Mouse (Mus musculus) limb, embryonic 13.5 days (tissue): Measurements from ENCODE around the gene Cpxm1. TPM values are rescaled to one million over a fixed set of nuclear protein-coding genes. Genes with fewer than 3 reads are reported as not detected.

Source experiments
- ATAC-seq: fragments of 200-750 bp; cut with Nextera tagmentation; 2 replicates; pipeline ENCODE4 v1.8.0; 2017; ENCODE audit warnings: low read depth, moderate number of reproducible peaks, moderate TSS enrichment; ENCODE audit not compliant: low FRiP score
- H3K27ac ChIP-seq: fragments of 300-500 bp; sonication (generic); 2 replicates; pipeline ENCODE4 v1.5.1; 2015; ENCODE audit warnings: inconsistent platforms, mild to moderate bottlenecking, moderate library complexity
- H3K27me3 ChIP-seq: fragments of 300-500 bp; sonication (generic); 2 replicates; pipeline ENCODE4 v1.6.1; 2015; ENCODE audit warnings: mild to moderate bottlenecking, inconsistent platforms
- H3K36me3 ChIP-seq: fragments of 300-500 bp; sonication (generic); 2 replicates; pipeline ENCODE4 v1.6.1; 2015; ENCODE audit warnings: inconsistent platforms, mild to moderate bottlenecking, moderate library complexity
- H3K4me1 ChIP-seq: fragments of 300-500 bp; sonication (generic); 2 replicates; pipeline ENCODE4 v1.6.1; 2015; ENCODE audit warnings: inconsistent platforms
- H3K4me2 ChIP-seq: fragments of 300-500 bp; sonication (generic); replicated peaks from 2 replicates; pipeline ENCODE4 v1.6.1; 2015; ENCODE audit warnings: inconsistent platforms, mild to moderate bottlenecking, moderate library complexity
- H3K4me3 ChIP-seq: fragments of 300-500 bp; sonication (generic); 2 replicates; pipeline ENCODE4 v1.5.1; 2015; ENCODE audit warnings: moderate library complexity, mild to moderate bottlenecking, inconsistent platforms
- H3K9ac ChIP-seq: fragments of 300-500 bp; sonication (generic); 2 replicates; pipeline ENCODE4 v1.6.1; 2015; ENCODE audit warnings: mild to moderate bottlenecking, inconsistent platforms
- H3K9me3 ChIP-seq: fragments of 300-500 bp; sonication (generic); 2 replicates; pipeline ENCODE4 v1.6.1; 2016; ENCODE audit warnings: inconsistent platforms
- WGBS: fragments of 180-500 bp; shearing (Covaris S2); methylation state at CpG from one replicate; pipeline ENCODE4 v1.1.7; 2015; 5-methylcytosine and 5-hydroxymethylcytosine counted together
- polyA plus RNA-seq: library from polyadenylated mRNA; unstranded; fragments of >200 nt; fragmentation: Nextera tagmentation; extraction: Ambion mirVana; gene quantifications from 2 replicates; pipeline ENCODE4 v1.2.1, GENCODE M21; 2015

The Cpxm1 gene
- polyA plus RNA-seq, 1 experiment from 2014 or later = 137 TPM

GRCm38 (mm10) chr2:130358852-130359251, 38.5 kb downstream of the Cpxm1 start:
- ATAC-seq = no peak
- no peaks in the 10 kb centered on the region for H3K36me3 ChIP-seq
- no peak overlapping the region for H3K4me2 ChIP-seq
- H3K4me3 ChIP-seq = no peak overlapping the region
- no peak overlapping the region for H3K27ac ChIP-seq
- 13% methylated on average over 5 of the region's 5 CpGs for WGBS
- no peaks in the 10 kb centered on the region for H3K9me3 ChIP-seq
- H3K4me1 ChIP-seq = no peaks in the 10 kb centered on the region; the same call in 1 of the 2 replicates
- H3K9ac ChIP-seq = no peak overlapping the region
- H3K27me3 ChIP-seq = peaks cover 86% of the 10 kb centered on the region

- no peak for ATAC-seq
- no peak overlapping the region for H3K4me3 ChIP-seq
- H3K27ac ChIP-seq = no peak overlapping the region
- H3K4me1 ChIP-seq = no peaks in the 10 kb centered on the region; the same call in 1 of the 2 replicates
- no peak overlapping the region for H3K4me2 ChIP-seq
- peaks cover 73% of the 10 kb centered on the region for H3K27me3 ChIP-seq
- no peaks in the 10 kb centered on the region for H3K9me3 ChIP-seq
- no peaks in the 10 kb centered on the region for H3K36me3 ChIP-seq
- 90% methylated on average over 5 of the region's 5 CpGs for WGBS
- H3K9ac ChIP-seq = no peak overlapping the region
Measured at GRCm38 (mm10) chr2:130357551-130357950, 39.8 kb downstream of the Cpxm1 start.

- Histone ChIP-seq H3K36me3 (no peaks in the 10 kb centered on the region), H3K9ac (no peak overlapping the region), H3K4me2 (no peak overlapping the region), H3K4me3 (no peak overlapping the region), H3K9me3 (no peaks in the 10 kb centered on the region), H3K27me3 (peaks cover 36% of the 10 kb centered on the region), H3K27ac (no peak overlapping the region), H3K4me1 (no peaks in the 10 kb centered on the region)
- 69% methylated on average over 3 of the region's 3 CpGs for WGBS
- ATAC-seq = no peak
Measured at GRCm38 (mm10) chr2:130353889-130354288, 43.5 kb downstream of the Cpxm1 start.

GRCm38 (mm10) chr2:130353411-130353810, 44.0 kb downstream of the Cpxm1 start:
- Histone ChIP-seq H3K27me3 (peaks cover 31% of the 10 kb centered on the region), H3K9ac (no peak overlapping the region), H3K9me3 (no peaks in the 10 kb centered on the region), H3K27ac (no peak overlapping the region), H3K4me3 (no peak overlapping the region), H3K36me3 (no peaks in the 10 kb centered on the region), H3K4me1 (no peaks in the 10 kb centered on the region), H3K4me2 (no peak overlapping the region)
- ATAC-seq = no peak
- 92% methylated on average over 8 of the region's 8 CpGs for WGBS

- Histone ChIP-seq H3K4me2 (no peak overlapping the region), H3K4me1 (no peaks in the 10 kb centered on the region), H3K27me3 (peaks cover 16% of the 10 kb centered on the region), H3K27ac (no peak overlapping the region), H3K9ac (no peak overlapping the region), H3K9me3 (no peaks in the 10 kb centered on the region), H3K4me3 (no peak overlapping the region), H3K36me3 (no peaks in the 10 kb centered on the region)
- no peak for ATAC-seq
- WGBS = 42% methylated on average over 5 of the region's 5 CpGs
Measured at GRCm38 (mm10) chr2:130351758-130352339, 45.5 kb downstream of the Cpxm1 start.

- peaks cover 4% of the 10 kb centered on the region for H3K27me3 ChIP-seq
- H3K4me2 ChIP-seq = no peak overlapping the region
- no peaks in the 10 kb centered on the region for H3K9me3 ChIP-seq
- H3K36me3 ChIP-seq = no peaks in the 10 kb centered on the region
- H3K4me1 ChIP-seq = no peaks in the 10 kb centered on the region
- no peak for ATAC-seq
- H3K9ac ChIP-seq = no peak overlapping the region
- no peak overlapping the region for H3K4me3 ChIP-seq
- no peak overlapping the region for H3K27ac ChIP-seq
- 83% methylated on average over 3 of the region's 3 CpGs for WGBS
Measured at GRCm38 (mm10) chr2:130350376-130350775, 47.0 kb downstream of the Cpxm1 start.

GRCm38 (mm10) chr2:130341220-130341580, 56.2 kb downstream of the Cpxm1 start:
- 91% methylated on average over 7 of the region's 7 CpGs for WGBS
- H3K9ac ChIP-seq = no peak overlapping the region
- no peak overlapping the region for H3K4me3 ChIP-seq
- no peak overlapping the region for H3K4me2 ChIP-seq
- no peaks in the 10 kb centered on the region for H3K9me3 ChIP-seq
- ATAC-seq = no peak
- no peaks in the 10 kb centered on the region for H3K27me3 ChIP-seq
- H3K36me3 ChIP-seq = no peaks in the 10 kb centered on the region
- H3K4me1 ChIP-seq = no peaks in the 10 kb centered on the region
- no peak overlapping the region for H3K27ac ChIP-seq

Other genes starting within 250 kb of the Cpxm1 start
- gene Snrpb, start 218.2 kb downstream of the Cpxm1 start, polyA plus RNA-seq = 632 and 645 TPM in 2 replicates
- not detected in 2 replicates for gene Tmc2, start 202.4 kb downstream of the Cpxm1 start, polyA plus RNA-seq
- gene Nop56, start 123.1 kb downstream of the Cpxm1 start, polyA plus RNA-seq = 300 and 311 TPM in 2 replicates
- 155 and 158 TPM in 2 replicates for gene Idh3b, start 113.0 kb downstream of the Cpxm1 start, polyA plus RNA-seq
- gene Ebf4, start 102.4 kb downstream of the Cpxm1 start, polyA plus RNA-seq = 2.8 and 2.9 TPM in 2 replicates
- gene Gm28372, start 7.7 kb upstream of the Cpxm1 start, polyA plus RNA-seq = 0.08 and 0.11 TPM in 2 replicates
- gene 1700020A23Rik, start 7.7 kb upstream of the Cpxm1 start, polyA plus RNA-seq = not detected in 2 replicates
- not detected in 2 replicates for gene Tmem239, start 8.9 kb upstream of the Cpxm1 start, polyA plus RNA-seq
- 113 and 122 TPM in 2 replicates for gene Vps16, start 26.8 kb upstream of the Cpxm1 start, polyA plus RNA-seq
- 16.1 and 16.4 TPM in 2 replicates for gene Pced1a, start 27.1 kb upstream of the Cpxm1 start, polyA plus RNA-seq
- 104 and 105 TPM in 2 replicates for gene Ptpra, start 52.7 kb upstream of the Cpxm1 start, polyA plus RNA-seq
- gene Mrps26, start 166.2 kb upstream of the Cpxm1 start, polyA plus RNA-seq = 80.3 and 85.4 TPM in 2 replicates
- not detected in 2 replicates for gene Oxt, start 178.6 kb upstream of the Cpxm1 start, polyA plus RNA-seq
- not detected in 2 replicates for gene Avp, start 185.0 kb upstream of the Cpxm1 start, polyA plus RNA-seq
- 14.5 and 16.0 TPM in 2 replicates for gene Fastkd5, start 232.5 kb upstream of the Cpxm1 start, polyA plus RNA-seq
- 15.0 and 16.2 TPM in 2 replicates for gene Ubox5, start 232.5 kb upstream of the Cpxm1 start, polyA plus RNA-seq
- gene Lzts3, start 245.2 kb upstream of the Cpxm1 start, polyA plus RNA-seq = 3.9 and 4.7 TPM in 2 replicates